In genomic region chr13:54987405-54987804, GRCm38 (mm10) we compare ENCODE assay signal across 19 mouse cellular contexts. TPM values are rescaled to one million over a fixed set of nuclear protein-coding genes. Genes with fewer than 3 reads are reported as not detected.
A peak's percentile ranks its signal among the peaks of the same experiment; 100 is the strongest.
DNase-seq lines count a peak whose midpoint lies in the region; ATAC-seq lines count a peak whose summit lies in the region.
"Had no signal": no experiment of that assay in that cellular context is flagged by ENCODE, and none has a peak within 500 bp of the region (broad histone marks: within the 10 kb centered on the region; RNA-seq: fewer than 3 reads in every experiment).

No protein-coding gene starts in this region.

- H3K9ac ChIP-seq in kidney, embryonic 15.5 days = no peak overlapping the region
- no peak overlapping the region for H3K9ac ChIP-seq in kidney, embryonic 14.5 days (ENCODE audit: low read depth, low read length)
- peak overlapping the region; percentile 13; the same call in 1 of the 2 replicates for H3K9ac ChIP-seq in midbrain, embryonic 14.5 days (replicated peaks; ENCODE audit: low read length)
- H3K9ac ChIP-seq: embryonic facial prominence, embryonic 15.5 days; heart, embryonic 13.5 days; limb, embryonic 15.5 days; liver, postnatal 0 days had no signal

- WGBS in kidney, embryonic 15.5 days = 44% methylated on average over 9 of the region's 9 CpGs
- WGBS in kidney, embryonic 14.5 days = 40% methylated on average over 9 of the region's 9 CpGs
- 45% methylated on average over 9 of the region's 9 CpGs for WGBS in midbrain, embryonic 14.5 days

- no peak overlapping the region for H3K4me3 ChIP-seq in kidney, embryonic 15.5 days (replicated peaks)
- no peak overlapping the region for H3K4me3 ChIP-seq in kidney, embryonic 14.5 days (ENCODE audit: low read length)
- H3K4me3 ChIP-seq in midbrain, embryonic 14.5 days (replicated peaks; ENCODE audit: low read depth, low read length) = no peak overlapping the region
- H3K4me3 ChIP-seq: embryonic facial prominence, embryonic 15.5 days; heart, embryonic 13.5 days; limb, embryonic 15.5 days had no signal

- no peaks in the 10 kb centered on the region for H3K9me3 ChIP-seq in kidney, embryonic 15.5 days (replicated peaks)
- no peaks in the 10 kb centered on the region for H3K9me3 ChIP-seq in kidney, embryonic 14.5 days (ENCODE audit: control insufficient read depth, low read length)
- no peaks in the 10 kb centered on the region for H3K9me3 ChIP-seq in midbrain, embryonic 14.5 days (ENCODE audit: control insufficient read depth, low read length)
- H3K9me3 ChIP-seq: embryonic facial prominence, embryonic 15.5 days; G1E; heart, embryonic 13.5 days; limb, embryonic 15.5 days had no signal

- no peak overlapping the region for H3K4me2 ChIP-seq in kidney, embryonic 15.5 days
- no peak overlapping the region for H3K4me2 ChIP-seq in kidney, embryonic 14.5 days (replicated peaks; ENCODE audit: low read depth, low read length)
- no peak overlapping the region for H3K4me2 ChIP-seq in midbrain, embryonic 14.5 days (ENCODE audit: low read length)
- H3K4me2 ChIP-seq: embryonic facial prominence, embryonic 15.5 days; heart, embryonic 13.5 days; limb, embryonic 15.5 days had no signal

- peaks cover 25% of the 10 kb centered on the region for H3K27me3 ChIP-seq in kidney, embryonic 15.5 days
- no peaks in the 10 kb centered on the region for H3K27me3 ChIP-seq in kidney, embryonic 14.5 days (ENCODE audit: control insufficient read depth, insufficient read depth, low read length)
- no peaks in the 10 kb centered on the region for H3K27me3 ChIP-seq in midbrain, embryonic 14.5 days (ENCODE audit: control insufficient read depth, insufficient read depth, low read length)
- H3K27me3 ChIP-seq: embryonic facial prominence, embryonic 15.5 days had no signal

- H3K4me1 ChIP-seq in kidney, embryonic 15.5 days = peaks cover 21% of the 10 kb centered on the region
- peaks cover 9% of the 10 kb centered on the region; the same call in 1 of the 2 replicates for H3K4me1 ChIP-seq in kidney, embryonic 14.5 days (ENCODE audit: control insufficient read depth, insufficient read depth, low read length)
- H3K4me1 ChIP-seq in midbrain, embryonic 14.5 days (ENCODE audit: control insufficient read depth, insufficient read depth, low read length) = 0 out of 2 replicates have a peak, but pooled peaks cover 12% of the 10 kb centered on the region

- no peak for ATAC-seq in kidney, embryonic 15.5 days (replicated peaks; ENCODE audit: low FRiP score)
- no peak; the same call in 1 of the 2 replicates for ATAC-seq in kidney, embryonic 14.5 days (ENCODE audit: low FRiP score, low TSS enrichment)
- ATAC-seq in midbrain, embryonic 14.5 days (ENCODE audit: low FRiP score, low TSS enrichment) = no peak
- ATAC-seq: liver, postnatal 0 days had no signal

- no peaks in the 10 kb centered on the region for H3K36me3 ChIP-seq in kidney, embryonic 15.5 days
- no peaks in the 10 kb centered on the region for H3K36me3 ChIP-seq in kidney, embryonic 14.5 days (ENCODE audit: control insufficient read depth, insufficient read depth, low read length)
- no peaks in the 10 kb centered on the region for H3K36me3 ChIP-seq in midbrain, embryonic 14.5 days (ENCODE audit: control insufficient read depth, insufficient read depth, low read length)
- H3K36me3 ChIP-seq: embryonic facial prominence, embryonic 15.5 days; G1E; heart, embryonic 13.5 days; limb, embryonic 15.5 days had no signal

- DNase-seq in retina, postnatal 1 day = peak; percentile 49
- DNase-seq in retina, embryonic 14.5 days (ENCODE audit: low spot score) = no peak
- DNase-seq in midbrain, embryonic 14.5 days = peak; percentile 26
- DNase-seq in adrenal gland, postnatal 10 days = no peak
- no peak for DNase-seq in right cerebral cortex, postnatal 14 days
- DNase-seq: adrenal gland, adult 2 months; cerebellum, adult 9-10 months; gastrocnemius, postnatal 36 days; heart, postnatal 4 days; kidney, adult 18-20 months; liver, postnatal 0 days; lung, postnatal 4 days; right cerebral cortex, postnatal 25 days had no signal

- peak overlapping the region; percentile 49; the same call in 1 of the 2 replicates for H3K27ac ChIP-seq in kidney, embryonic 15.5 days
- H3K27ac ChIP-seq in kidney, embryonic 14.5 days (ENCODE audit: low read depth, low read length) = no peak overlapping the region
- no peak overlapping the region for H3K27ac ChIP-seq in midbrain, embryonic 14.5 days (replicated peaks; ENCODE audit: low read depth, low read length)
- H3K27ac ChIP-seq: embryonic facial prominence, embryonic 15.5 days; limb, embryonic 15.5 days had no signal

RNA-seq across cellular contexts. Expression of gene Hk3, which starts 33.8 kb away (rescaled TPM):
- 0.77 and 0.91 TPM in 2 replicates for polyA plus RNA-seq in kidney, embryonic 15.5 days (2015; fragmentation: Nextera tagmentation; extraction: Ambion mirVana)
- polyA plus RNA-seq in kidney, embryonic 14.5 days (2014; fragmentation: Nextera tagmentation; extraction: Ambion mirVana) = 0.53 and 0.83 TPM in 2 replicates
- polyA plus RNA-seq in midbrain, embryonic 14.5 days (2014; fragmentation: Nextera tagmentation; extraction: Ambion mirVana) = 0.40 and 1.1 TPM in 2 replicates
- total RNA-seq in adrenal gland, postnatal 10 days (2021) = 1 to 10 TPM; 1.7 to 2.0 TPM

RNA-seq across cellular contexts. Expression of gene Unc5a, which starts 38.2 kb away (rescaled TPM):
- 2.5 and 2.7 TPM in 2 replicates for polyA plus RNA-seq in kidney, embryonic 15.5 days (2015; fragmentation: Nextera tagmentation; extraction: Ambion mirVana)
- polyA plus RNA-seq in kidney, embryonic 14.5 days (2014; fragmentation: Nextera tagmentation; extraction: Ambion mirVana) = 2.1 and 2.5 TPM in 2 replicates
- 12.6 and 15.9 TPM in 2 replicates for polyA plus RNA-seq in midbrain, embryonic 14.5 days (2014; fragmentation: Nextera tagmentation; extraction: Ambion mirVana)
- total RNA-seq in adrenal gland, postnatal 10 days (2021) = 1 to 10 TPM; 6.5 to 8.8 TPM
- total RNA-seq: G1E had no signal

Comparison
In these comparisons a context has a peak if more than half of its experiments do, and no peak if none do; other contexts are left out.
1. DNase-seq: peak in retina, postnatal 1 day (single experiment) and midbrain, embryonic 14.5 days (single experiment); none in retina, embryonic 14.5 days (single experiment), adrenal gland, postnatal 10 days (single experiment) and right cerebral cortex, postnatal 14 days (single experiment).